Mouse (Mus musculus): ENCODE data around the gene Brms1. TPM values are rescaled to one million over a fixed set of nuclear protein-coding genes. Genes with fewer than 3 reads are reported as not detected.
A peak's percentile ranks its signal among the peaks of the same experiment; 100 is the strongest.

Brms1 gene
- polyA plus RNA-seq, 1 experiment from 2014 or later, result 56.0 TPM

- no peaks in the 10 kb centered on the region for H3K27me3 ChIP-seq
- 4% methylated on average over 44 of the region's 48 CpGs for WGBS
- peak within 1 kb of the TSS; percentile 61 for H3K4me3 ChIP-seq
- peaks cover 49% of the 10 kb centered on the region for H3K36me3 ChIP-seq (ENCODE audit: poor library complexity, severe bottlenecking)
- peaks cover 58% of the 10 kb centered on the region for H3K4me1 ChIP-seq
- no peaks in the 10 kb centered on the region for H3K9me3 ChIP-seq (replicated peaks)
- H3K27ac ChIP-seq, result peak within 1 kb of the TSS; percentile 86
- peak; percentile 68 for ATAC-seq
- peak within 1 kb of the TSS; percentile 71 for H3K4me2 ChIP-seq
- H3K9ac ChIP-seq, result peak within 1 kb of the TSS; percentile 83
Measured at GRCm38 (mm10) chr19:5098363-5099143, 57.4 kb downstream of the Brms1 start, which contains the start of gene Cnih2. Gene Cnih2, minus strand, starts transcription at chr19:5098521.

Other genes with a start within 250 kb of the Brms1 start
- 103 TPM in 2 replicates for gene Rbm4, start 247.5 kb upstream of the Brms1 start, polyA plus RNA-seq (2015; fragmentation: Nextera tagmentation; extraction: Ambion mirVana)
- gene Gm21992, start 229.7 kb upstream of the Brms1 start, polyA plus RNA-seq (2015; fragmentation: Nextera tagmentation; extraction: Ambion mirVana), result 43.0 and 47.4 TPM in 2 replicates
- gene Rbm14, start 229.7 kb upstream of the Brms1 start, polyA plus RNA-seq (2015; fragmentation: Nextera tagmentation; extraction: Ambion mirVana), result 88.3 and 95.3 TPM in 2 replicates
- 42.0 and 47.0 TPM in 2 replicates for gene Ccs, start 202.0 kb upstream of the Brms1 start, polyA plus RNA-seq (2015; fragmentation: Nextera tagmentation; extraction: Ambion mirVana)
- 0.23 and 0.39 TPM in 2 replicates for gene Ccdc87, start 202.0 kb upstream of the Brms1 start, polyA plus RNA-seq (2015; fragmentation: Nextera tagmentation; extraction: Ambion mirVana)
- gene Ctsf, start 186.2 kb upstream of the Brms1 start, polyA plus RNA-seq (2015; fragmentation: Nextera tagmentation; extraction: Ambion mirVana), result 31.3 and 34.5 TPM in 2 replicates
- 0.64 and 0.97 TPM in 2 replicates for gene Actn3, start 163.4 kb upstream of the Brms1 start, polyA plus RNA-seq (2015; fragmentation: Nextera tagmentation; extraction: Ambion mirVana)
- gene Zdhhc24, start 162.7 kb upstream of the Brms1 start, polyA plus RNA-seq (2015; fragmentation: Nextera tagmentation; extraction: Ambion mirVana), result 17.1 and 20.1 TPM in 2 replicates
- gene Bbs1, start 134.7 kb upstream of the Brms1 start, polyA plus RNA-seq (2015; fragmentation: Nextera tagmentation; extraction: Ambion mirVana), result 8.9 and 10.8 TPM in 2 replicates
- 118 and 132 TPM in 2 replicates for gene Dpp3, start 113.1 kb upstream of the Brms1 start, polyA plus RNA-seq (2015; fragmentation: Nextera tagmentation; extraction: Ambion mirVana)
- 5.7 TPM in 2 replicates for gene Peli3, start 98.2 kb upstream of the Brms1 start, polyA plus RNA-seq (2015; fragmentation: Nextera tagmentation; extraction: Ambion mirVana)
- gene Mrpl11, start 79.2 kb upstream of the Brms1 start, polyA plus RNA-seq (2015; fragmentation: Nextera tagmentation; extraction: Ambion mirVana), result 128 and 135 TPM in 2 replicates
- 0.10 and 0.18 TPM in 2 replicates for gene Npas4, start 51.0 kb upstream of the Brms1 start, polyA plus RNA-seq (2015; fragmentation: Nextera tagmentation; extraction: Ambion mirVana)
- gene Slc29a2, start 17.5 kb upstream of the Brms1 start, polyA plus RNA-seq (2015; fragmentation: Nextera tagmentation; extraction: Ambion mirVana), result 6.9 and 8.3 TPM in 2 replicates
- 39.4 and 40.3 TPM in 2 replicates for gene B4gat1, start 2.5 kb upstream of the Brms1 start, polyA plus RNA-seq (2015; fragmentation: Nextera tagmentation; extraction: Ambion mirVana)
- gene AC124502.3, start 2.5 kb upstream of the Brms1 start, polyA plus RNA-seq (2015; fragmentation: Nextera tagmentation; extraction: Ambion mirVana), result 3.2 and 3.4 TPM in 2 replicates
- 0.62 and 0.78 TPM in 2 replicates for gene Rin1, start 9.1 kb downstream of the Brms1 start, polyA plus RNA-seq (2015; fragmentation: Nextera tagmentation; extraction: Ambion mirVana)
- 7.0 and 7.3 TPM in 2 replicates for gene Cd248, start 26.7 kb downstream of the Brms1 start, polyA plus RNA-seq (2015; fragmentation: Nextera tagmentation; extraction: Ambion mirVana)
- gene Tmem151a, start 44.2 kb downstream of the Brms1 start, polyA plus RNA-seq (2015; fragmentation: Nextera tagmentation; extraction: Ambion mirVana), result 2.3 and 2.8 TPM in 2 replicates
- 62.4 and 71.4 TPM in 2 replicates for gene Yif1a, start 47.2 kb downstream of the Brms1 start, polyA plus RNA-seq (2015; fragmentation: Nextera tagmentation; extraction: Ambion mirVana)
- gene Cnih2, start 57.2 kb downstream of the Brms1 start, polyA plus RNA-seq (2015; fragmentation: Nextera tagmentation; extraction: Ambion mirVana), result 208 and 212 TPM in 2 replicates
- 235 and 252 TPM in 2 replicates for gene Rab1b, start 65.7 kb downstream of the Brms1 start, polyA plus RNA-seq (2015; fragmentation: Nextera tagmentation; extraction: Ambion mirVana)
- gene Klc2, start 77.2 kb downstream of the Brms1 start, polyA plus RNA-seq (2015; fragmentation: Nextera tagmentation; extraction: Ambion mirVana), result 41.1 and 43.6 TPM in 2 replicates
- gene Pacs1, start 231.8 kb downstream of the Brms1 start, polyA plus RNA-seq (2015; fragmentation: Nextera tagmentation; extraction: Ambion mirVana), result 20.2 and 21.4 TPM in 2 replicates

All from forebrain, embryonic 13.5 days (tissue).